17 mouse cellular contexts compared by ENCODE assay signal in the genomic region with DNA sequence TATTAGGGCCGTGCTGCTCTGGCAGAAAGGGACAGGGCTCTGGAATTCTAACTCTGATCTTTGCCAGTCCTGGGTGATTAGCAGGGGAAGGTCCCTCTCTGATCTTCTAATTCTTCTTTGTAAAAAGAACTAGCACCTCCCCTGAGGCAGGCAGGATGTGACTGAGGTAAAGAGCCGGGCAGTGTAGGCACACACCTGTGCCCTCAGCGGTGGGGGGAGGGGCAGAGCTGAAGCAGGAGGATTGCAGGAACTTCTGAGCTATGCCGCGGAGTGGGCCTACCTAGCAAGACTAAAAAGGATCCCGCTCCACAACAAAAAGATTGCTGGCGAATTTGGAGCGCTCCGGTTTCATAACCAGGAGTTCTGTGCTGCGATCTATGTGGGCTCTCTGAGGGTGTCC. TPM values are rescaled to one million over a fixed set of nuclear protein-coding genes. Genes with fewer than 3 reads are reported as not detected.
DNase-seq lines count a peak whose midpoint lies in the region; ATAC-seq and TF ChIP-seq lines count a peak whose summit lies in the region.
"Had no signal": no experiment of that assay in that cellular context is flagged by ENCODE, and none has a peak within 500 bp of the region (broad histone marks: within the 10 kb centered on the region; RNA-seq: fewer than 3 reads in every experiment).

No protein-coding gene starts in this region.

- peak; percentile 23 for DNase-seq in gastrocnemius, postnatal 25 days
- no peak for DNase-seq in gastrocnemius, adult 2 months
- peak in 1 of 2 experiments; percentile 14 for DNase-seq in spleen, adult 2 months (ENCODE audit: low read depth in 1 of 2, low spot score in 2 of 2)
- DNase-seq in spleen, adult 12 weeks (ENCODE audit: low spot score) = no peak
- peak; percentile 26 for DNase-seq in stomach, postnatal 0 days (ENCODE audit: low spot score)
- DNase-seq in adrenal gland, postnatal 25 days = no peak
- DNase-seq in urinary bladder, postnatal 10 days (ENCODE audit: low spot score) = no peak
- DNase-seq: kidney, adult 18-20 months had no signal

- ATAC-seq in stomach, postnatal 0 days (ENCODE audit: low FRiP score, low TSS enrichment) = peak; percentile 45; the same call in 1 of the 2 replicates
- no peak for ATAC-seq in erythroid progenitor cell, adult 5-6 weeks (replicated peaks; ENCODE audit: low FRiP score, poor library complexity, severe bottlenecking)
- ATAC-seq: midbrain, embryonic 16.5 days had no signal

- WGBS in spleen, adult 2 months = 74% methylated on average over 10 of the region's 10 CpGs
- WGBS in stomach, postnatal 0 days = 47% methylated on average over 10 of the region's 10 CpGs

- H3K9me3 ChIP-seq in stomach, postnatal 0 days (ENCODE audit: control insufficient read depth, low read length) = no peaks in the 10 kb centered on the region
- H3K9me3 ChIP-seq: embryonic facial prominence, embryonic 12.5 days; G1E; neural tube, embryonic 12.5 days had no signal

- TF ChIP-seq EP300 in stomach, postnatal 0 days (optimal IDR thresholded peaks at IDR 0.05) = no peak

- no peaks in the 10 kb centered on the region for H3K36me3 ChIP-seq in spleen, adult 2 months (ENCODE audit: control insufficient read depth, insufficient read depth, low read length)
- no peaks in the 10 kb centered on the region for H3K36me3 ChIP-seq in stomach, postnatal 0 days (ENCODE audit: control insufficient read depth, insufficient read depth, low read length)
- H3K36me3 ChIP-seq: embryonic facial prominence, embryonic 12.5 days; forebrain, embryonic 10.5 days; G1E; neural tube, embryonic 12.5 days had no signal

- TF ChIP-seq POLR2A in spleen, adult 2 months (IDR thresholded peaks at IDR 0.05; ENCODE audit: low read depth, low read length) = no peak

- no peaks in the 10 kb centered on the region for H3K4me1 ChIP-seq in spleen, adult 2 months (ENCODE audit: control insufficient read depth, insufficient read depth, insufficient read length)
- H3K4me1 ChIP-seq in stomach, postnatal 0 days (replicated peaks; ENCODE audit: control insufficient read depth, insufficient read depth) = no peaks in the 10 kb centered on the region
- H3K4me1 ChIP-seq: neural tube, embryonic 12.5 days had no signal

- no peak overlapping the region for H3K9ac ChIP-seq in stomach, postnatal 0 days (ENCODE audit: low read length)
- H3K9ac ChIP-seq: embryonic facial prominence, embryonic 12.5 days; neural tube, embryonic 12.5 days had no signal

- no peak overlapping the region for H3K4me2 ChIP-seq in stomach, postnatal 0 days (replicated peaks; ENCODE audit: low read depth)
- H3K4me2 ChIP-seq: embryonic facial prominence, embryonic 12.5 days; neural tube, embryonic 12.5 days had no signal

- no peak for TF ChIP-seq CTCF in gastrocnemius, adult 2 months (IDR thresholded peaks at IDR 0.05)
- TF ChIP-seq CTCF in spleen, adult 2 months (IDR thresholded peaks at IDR 0.05; ENCODE audit: extremely low read depth, insufficient read depth, insufficient read length, insufficient replicate concordance) = no peak
- no peak for TF ChIP-seq CTCF in stomach, postnatal 0 days (IDR thresholded peaks at IDR 0.05; ENCODE audit: low read depth)

- H3K27me3 ChIP-seq in spleen, adult 2 months (ENCODE audit: control insufficient read depth, insufficient read depth, low read length) = no peaks in the 10 kb centered on the region
- no peaks in the 10 kb centered on the region for H3K27me3 ChIP-seq in stomach, postnatal 0 days (ENCODE audit: control insufficient read depth, insufficient read depth, low read length)
- H3K27me3 ChIP-seq: embryonic facial prominence, embryonic 12.5 days; neural tube, embryonic 12.5 days had no signal

- H3K27ac ChIP-seq in gastrocnemius, adult 2 months = no peak overlapping the region
- peak overlapping the region; percentile 57; the same call in 1 of the 2 replicates for H3K27ac ChIP-seq in spleen, adult 2 months (ENCODE audit: insufficient read depth, low read length)
- H3K27ac ChIP-seq in stomach, postnatal 0 days (replicated peaks) = no peak overlapping the region
- H3K27ac ChIP-seq: embryonic facial prominence, embryonic 12.5 days; forebrain, embryonic 10.5 days; neural tube, embryonic 12.5 days had no signal

- intact Hi-C loops in gastrocnemius, adult 2 months (cut with DNase I) = no loop called here

- H3K4me3 ChIP-seq in gastrocnemius, adult 2 months = no peak overlapping the region
- H3K4me3 ChIP-seq in spleen, adult 2 months (ENCODE audit: extremely low read depth, insufficient read depth, insufficient read length) = no peak overlapping the region
- H3K4me3 ChIP-seq in stomach, postnatal 0 days (ENCODE audit: low read depth, low read length) = no peak overlapping the region
- H3K4me3 ChIP-seq: embryonic facial prominence, embryonic 12.5 days; forebrain, embryonic 10.5 days; neural tube, embryonic 12.5 days had no signal

RNA-seq across cellular contexts. Expression of a gene that starts 0.6 kb away (rescaled TPM):
- total RNA-seq in gastrocnemius, postnatal 25 days (2021) = not detected
- total RNA-seq in gastrocnemius, adult 2 months (2021) = not detected
- polyA plus RNA-seq in spleen, adult 2 months (2012; rRNA removed) = 1.2 and 3.9 TPM in 2 replicates
- 3.2 and 4.4 TPM in 2 replicates for polyA plus RNA-seq in stomach, postnatal 0 days (2015; fragmentation: Nextera tagmentation; extraction: Ambion mirVana)
- total RNA-seq in adrenal gland, postnatal 25 days (2021) = not detected in 2 replicates
- not detected in 2 replicates for total RNA-seq in erythroid progenitor cell, adult 5-6 weeks (2015; ENCODE audit: low replicate concordance)
- 2.4 TPM in 1 of 2 replicates, not detected in the other for total RNA-seq in erythroid progenitor cell, adult 5-6 weeks (2017; ENCODE audit: low replicate concordance)
- polyA plus RNA-seq: embryonic facial prominence, embryonic 12.5 days; forebrain, embryonic 10.5 days; G1E; midbrain, embryonic 16.5 days; neural tube, embryonic 12.5 days had no signal

RNA-seq across cellular contexts. Expression of a gene that starts 15.2 kb away (rescaled TPM):
- total RNA-seq in gastrocnemius, postnatal 25 days (2021) = not detected
- total RNA-seq in gastrocnemius, adult 2 months (2021) = not detected
- not detected in 2 replicates for polyA plus RNA-seq in spleen, adult 2 months (2012; rRNA removed)
- polyA plus RNA-seq in stomach, postnatal 0 days (2015; fragmentation: Nextera tagmentation; extraction: Ambion mirVana) = not detected in 2 replicates
- total RNA-seq in adrenal gland, postnatal 25 days (2021) = not detected in 2 replicates
- not detected in 2 replicates for total RNA-seq in erythroid progenitor cell, adult 5-6 weeks (2015; ENCODE audit: low replicate concordance)
- not detected in 2 replicates for total RNA-seq in erythroid progenitor cell, adult 5-6 weeks (2017; ENCODE audit: low replicate concordance)
- total RNA-seq: G1E; granulocyte monocyte progenitor cell, adult 5-6 weeks; heart, postnatal 25 days; liver, adult 2 months had no signal
- polyA plus RNA-seq: embryonic facial prominence, embryonic 12.5 days; forebrain, embryonic 10.5 days; G1E; liver, adult 2 months; midbrain, embryonic 16.5 days; neural tube, embryonic 12.5 days had no signal

RNA-seq across cellular contexts. Expression of a gene that starts 29.0 kb away (rescaled TPM):
- 1 to 10 TPM; 5.6 to 6.1 TPM for total RNA-seq in gastrocnemius, postnatal 25 days (2021)
- 1 to 10 TPM; 5.9 to 6.3 TPM for total RNA-seq in gastrocnemius, adult 2 months (2021)
- polyA plus RNA-seq in spleen, adult 2 months (2012; rRNA removed) = 6.6 and 8.0 TPM in 2 replicates
- 6.2 and 6.7 TPM in 2 replicates for polyA plus RNA-seq in stomach, postnatal 0 days (2015; fragmentation: Nextera tagmentation; extraction: Ambion mirVana)
- total RNA-seq in adrenal gland, postnatal 25 days (2021) = 31.6 and 34.1 TPM in 2 replicates
- 0.72 TPM in 1 of 2 replicates, not detected in the other for total RNA-seq in erythroid progenitor cell, adult 5-6 weeks (2015; ENCODE audit: low replicate concordance)
- 0.13 and 2.0 TPM in 2 replicates for total RNA-seq in erythroid progenitor cell, adult 5-6 weeks (2017; ENCODE audit: low replicate concordance)
- polyA plus RNA-seq: G1E had no signal

RNA-seq across cellular contexts. Expression of a gene that starts 41.3 kb away (rescaled TPM):
- total RNA-seq in gastrocnemius, postnatal 25 days (2021) = not detected
- not detected for total RNA-seq in gastrocnemius, adult 2 months (2021)
- polyA plus RNA-seq in spleen, adult 2 months (2012; rRNA removed) = not detected in 2 replicates
- not detected in 2 replicates for polyA plus RNA-seq in stomach, postnatal 0 days (2015; fragmentation: Nextera tagmentation; extraction: Ambion mirVana)
- not detected in 2 replicates for total RNA-seq in adrenal gland, postnatal 25 days (2021)
- not detected in 2 replicates for total RNA-seq in erythroid progenitor cell, adult 5-6 weeks (2015; ENCODE audit: low replicate concordance)
- not detected in 2 replicates for total RNA-seq in erythroid progenitor cell, adult 5-6 weeks (2017; ENCODE audit: low replicate concordance)
- total RNA-seq: granulocyte monocyte progenitor cell, adult 5-6 weeks; heart, postnatal 25 days; liver, adult 2 months had no signal
- polyA plus RNA-seq: embryonic facial prominence, embryonic 12.5 days; forebrain, embryonic 10.5 days; G1E; liver, adult 2 months; midbrain, embryonic 16.5 days; neural tube, embryonic 12.5 days had no signal

Comparison
In these comparisons a context has a peak if more than half of its experiments do, and no peak if none do; other contexts are left out.
1. DNase-seq: peak in gastrocnemius, postnatal 25 days (single experiment) and stomach, postnatal 0 days (single experiment); none in gastrocnemius, adult 2 months (single experiment), spleen, adult 12 weeks (single experiment), adrenal gland, postnatal 25 days (single experiment) and urinary bladder, postnatal 10 days (single experiment).